Mouse (Mus musculus): ENCODE measurements at regions not wholly inside any gene's neighbourhood (a gene's known extent, or its start where the extent isn't known, plus 50 kb on each side); places are given as distances from the start of the nearest gene placed in this dataset.

GRCm38 (mm10) chr17:79164874-79165553 is 113.3 kb downstream of the Qpct start:
- no peak for TF ChIP-seq POLR2A (IDR thresholded peaks at IDR 0.05; ENCODE audit: insufficient read depth, low read depth, low read length)
- no peak for TF ChIP-seq CTCF (IDR thresholded peaks at IDR 0.05; ENCODE audit: insufficient read depth, low read depth, low read length)

Measured in olfactory bulb, adult 2 months (tissue).